Mouse (Mus musculus): ENCODE data around the gene Il4ra.

Gene Il4ra

DNA sequence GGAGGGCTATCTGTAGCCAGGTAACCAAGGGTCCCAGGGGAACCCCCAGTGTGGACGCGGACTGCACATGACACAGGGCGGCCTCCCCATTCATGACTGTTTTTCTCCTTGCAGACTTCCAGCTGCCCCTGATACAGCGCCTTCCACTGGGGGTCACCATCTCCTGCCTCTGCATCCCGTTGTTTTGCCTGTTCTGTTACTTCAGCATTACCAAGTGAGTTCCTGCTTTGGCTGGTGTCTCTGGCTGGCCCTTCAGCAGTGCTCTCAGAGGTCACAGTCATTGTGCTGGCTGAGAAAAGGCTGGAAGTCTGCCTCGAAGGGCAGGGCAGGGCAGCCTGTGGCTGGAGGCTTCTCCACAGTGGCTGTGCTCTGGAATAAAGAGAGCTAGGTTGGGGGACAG lies 20.8 kb downstream of the Il4ra start:
- no peak for DNase-seq (ENCODE audit: low spot score)

GRCm38 (mm10) chr7:125573849-125574248 lies 21.9 kb downstream of the Il4ra start:
- DNase-seq (ENCODE audit: low spot score): no peak

DNA sequence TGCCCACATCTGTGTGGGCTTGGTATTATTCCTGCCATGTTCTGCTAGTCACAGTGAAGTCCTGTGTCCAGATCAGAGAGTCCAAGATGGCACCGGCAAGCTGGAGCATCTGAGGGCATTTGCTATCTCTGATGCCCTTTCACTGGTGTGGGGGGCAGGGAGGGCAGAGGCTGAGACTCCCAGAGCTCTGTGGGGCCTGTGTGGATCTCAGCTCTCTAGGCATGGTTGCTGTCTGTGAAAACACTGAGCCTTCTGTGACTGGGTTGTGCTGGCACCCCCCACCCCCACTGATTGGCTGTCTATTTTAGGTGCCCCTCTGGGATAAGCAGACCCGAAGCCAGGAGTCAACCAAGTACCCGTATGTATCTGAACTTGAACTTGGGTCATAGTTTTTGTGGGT lies 22.9 kb downstream of the Il4ra start:
- no peak for DNase-seq (ENCODE audit: low spot score)

DNA sequence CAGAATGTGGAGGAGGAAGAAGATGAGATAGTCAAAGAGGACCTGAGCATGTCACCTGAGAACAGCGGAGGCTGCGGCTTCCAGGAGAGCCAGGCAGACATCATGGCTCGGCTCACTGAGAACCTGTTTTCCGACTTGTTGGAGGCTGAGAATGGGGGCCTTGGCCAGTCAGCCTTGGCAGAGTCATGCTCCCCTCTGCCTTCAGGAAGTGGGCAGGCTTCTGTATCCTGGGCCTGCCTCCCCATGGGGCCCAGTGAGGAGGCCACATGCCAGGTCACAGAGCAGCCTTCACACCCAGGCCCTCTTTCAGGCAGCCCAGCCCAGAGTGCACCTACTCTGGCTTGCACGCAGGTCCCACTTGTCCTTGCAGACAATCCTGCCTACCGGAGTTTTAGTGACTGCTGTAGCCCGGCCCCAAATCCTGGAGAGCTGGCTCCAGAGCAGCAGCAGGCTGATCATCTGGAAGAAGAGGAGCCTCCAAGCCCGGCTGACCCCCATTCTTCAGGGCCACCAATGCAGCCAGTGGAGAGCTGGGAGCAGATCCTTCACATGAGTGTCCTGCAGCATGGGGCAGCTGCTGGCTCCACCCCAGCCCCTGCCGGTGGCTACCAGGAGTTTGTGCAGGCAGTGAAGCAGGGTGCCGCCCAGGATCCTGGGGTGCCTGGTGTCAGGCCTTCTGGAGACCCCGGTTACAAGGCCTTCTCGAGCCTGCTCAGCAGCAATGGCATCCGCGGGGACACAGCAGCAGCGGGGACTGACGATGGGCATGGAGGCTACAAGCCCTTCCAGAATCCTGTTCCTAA lies 24.0 kb downstream of the Il4ra start:
- no peak for DNase-seq (ENCODE audit: low spot score)

DNA sequence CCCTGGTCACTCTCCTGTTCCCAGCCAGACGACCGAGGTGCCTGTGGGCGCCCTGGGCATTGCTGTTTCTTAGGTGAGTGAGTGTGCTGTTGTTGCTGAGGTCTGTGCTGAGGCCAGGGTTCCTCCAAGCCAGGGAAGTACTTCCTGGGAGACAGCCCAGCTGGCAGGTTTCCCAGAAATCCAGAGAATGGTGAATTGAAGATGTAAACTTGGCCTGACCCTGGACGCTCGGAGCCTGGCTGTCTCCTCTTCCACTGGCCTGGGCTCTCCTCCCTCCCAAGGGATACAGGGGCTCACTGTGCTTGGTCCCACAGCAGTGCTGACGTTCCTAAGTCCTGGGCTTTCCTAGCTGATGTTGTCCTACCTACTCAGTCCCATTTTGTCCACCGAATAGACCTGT lies 25.1 kb downstream of the Il4ra start:
- no peak for DNase-seq (ENCODE audit: low spot score)

DNA sequence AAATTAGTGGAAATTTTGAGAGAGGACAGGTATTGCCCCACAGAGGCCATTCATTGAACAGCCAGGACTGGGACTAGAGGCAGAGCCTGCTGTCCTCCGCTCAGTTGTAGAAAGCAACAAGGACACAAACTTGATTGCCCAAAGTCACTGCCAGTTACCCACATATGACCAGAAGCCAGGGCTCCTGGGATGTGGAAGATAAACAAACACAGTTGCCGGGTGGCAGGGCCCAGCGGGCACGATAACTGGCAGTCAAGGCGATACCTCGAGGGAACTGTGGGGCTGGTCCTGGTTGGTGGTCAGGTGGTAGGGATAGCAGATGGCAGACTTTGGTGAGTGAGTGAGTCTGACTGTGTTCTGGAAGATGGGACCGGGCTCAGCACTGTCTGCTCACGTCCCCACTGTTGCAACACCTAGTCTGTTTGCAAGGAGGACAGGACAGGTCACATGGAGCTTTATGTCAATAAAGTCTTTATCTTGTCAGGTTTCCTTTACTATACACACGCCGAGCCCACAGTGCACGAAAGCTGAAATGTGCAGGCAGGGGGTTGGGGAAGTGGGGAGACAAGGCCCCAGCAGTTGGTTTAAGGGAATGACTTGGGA lies 25.7 kb downstream of the Il4ra start:
- DNase-seq (ENCODE audit: low spot score): no peak

- DNase-seq (ENCODE audit: low spot score): no peak
These were observed 26.2 kb downstream of the Il4ra start for GRCm38 (mm10) chr7:125578106-125578505.

GRCm38 (mm10) chr7:125579545-125580219 lies 27.8 kb downstream of the Il4ra start:
- no peak for DNase-seq (ENCODE audit: low spot score)

DNA sequence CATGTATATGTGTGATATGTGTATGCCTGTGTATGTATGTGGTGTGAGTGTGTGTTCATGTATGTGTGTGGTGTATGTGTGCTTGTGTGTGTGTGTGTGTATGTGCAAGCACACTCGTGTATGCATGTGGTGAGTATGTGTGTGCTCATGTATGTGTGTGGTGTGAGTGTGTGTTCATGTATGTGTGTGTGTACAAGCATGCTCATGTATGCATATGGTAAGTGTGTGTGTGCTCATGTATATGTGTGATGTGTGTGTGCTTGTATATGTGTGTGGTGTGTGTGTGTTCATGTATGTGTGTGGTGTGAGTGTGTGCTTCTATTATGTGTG lies 28.3 kb downstream of the Il4ra start:
- no peak for DNase-seq (ENCODE audit: low spot score)

- no peak for DNase-seq (ENCODE audit: low spot score)
These were observed 28.9 kb downstream of the Il4ra start for GRCm38 (mm10) chr7:125580625-125581316.

GRCm38 (mm10) chr7:125581317-125581672 lies 29.4 kb downstream of the Il4ra start:
- DNase-seq (ENCODE audit: low spot score): peak; percentile 66

DNA sequence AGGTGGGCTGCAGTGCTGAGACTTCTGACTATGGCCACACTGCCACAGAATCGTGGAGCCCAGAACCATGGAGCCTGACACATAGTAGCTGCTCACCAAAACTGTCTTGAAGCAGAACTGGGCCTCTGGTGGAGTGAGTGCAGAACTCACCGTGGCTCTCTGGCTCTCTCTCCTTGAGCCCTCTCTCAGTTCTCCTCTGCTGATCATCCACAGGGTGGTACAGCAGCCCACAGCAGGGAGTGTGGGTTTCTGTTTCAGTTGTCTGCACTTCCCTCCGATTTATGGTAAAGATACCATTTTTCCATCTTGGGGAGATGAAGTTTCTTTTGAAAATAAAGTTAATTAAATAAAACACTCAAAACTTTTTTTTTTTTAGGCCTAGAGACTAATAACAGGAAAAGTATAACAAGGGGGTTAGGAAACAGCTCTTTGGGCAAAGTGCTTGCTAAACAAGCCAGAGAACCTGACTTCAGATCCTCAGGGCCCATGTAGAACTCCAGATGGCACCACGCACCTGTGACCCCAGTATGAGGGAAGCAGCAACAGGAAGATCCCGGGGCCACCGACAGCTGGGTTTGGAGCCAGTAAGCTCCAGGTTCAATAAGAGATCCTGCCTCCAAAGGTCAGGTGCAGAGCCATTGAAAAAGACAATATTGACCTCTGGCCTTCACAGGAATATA lies 31.5 kb downstream of the Il4ra start:
- DNase-seq (ENCODE audit: low spot score): no peak

DNA sequence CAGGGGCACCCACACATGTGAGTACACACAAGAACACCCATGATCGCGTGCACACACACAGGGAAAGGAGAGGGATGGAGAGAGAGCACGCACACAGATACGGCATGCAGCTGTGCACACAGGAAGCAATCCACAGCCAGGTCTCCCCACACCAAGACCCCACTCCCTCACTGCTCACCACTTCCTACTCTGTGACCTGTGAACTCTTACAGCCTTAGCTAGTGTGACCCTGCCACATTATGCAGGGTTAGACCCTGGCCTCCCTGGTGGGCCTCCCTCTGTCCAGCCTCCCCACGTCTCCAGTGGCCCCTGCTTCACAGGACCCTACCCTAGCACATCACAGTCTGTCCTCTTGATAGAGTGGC lies 32.1 kb downstream of the Il4ra start:
- no peak for DNase-seq (ENCODE audit: low spot score)

GRCm38 (mm10) chr7:125586355-125586754 lies 34.4 kb downstream of the Il4ra start:
- DNase-seq (ENCODE audit: low spot score): no peak

GRCm38 (mm10) chr7:125588721-125589120 lies 36.8 kb downstream of the Il4ra start:
- no peak for DNase-seq (ENCODE audit: low spot score)

- DNase-seq (ENCODE audit: low spot score): no peak
These were observed 38.0 kb downstream of the Il4ra start for GRCm38 (mm10) chr7:125589896-125590295.

DNA sequence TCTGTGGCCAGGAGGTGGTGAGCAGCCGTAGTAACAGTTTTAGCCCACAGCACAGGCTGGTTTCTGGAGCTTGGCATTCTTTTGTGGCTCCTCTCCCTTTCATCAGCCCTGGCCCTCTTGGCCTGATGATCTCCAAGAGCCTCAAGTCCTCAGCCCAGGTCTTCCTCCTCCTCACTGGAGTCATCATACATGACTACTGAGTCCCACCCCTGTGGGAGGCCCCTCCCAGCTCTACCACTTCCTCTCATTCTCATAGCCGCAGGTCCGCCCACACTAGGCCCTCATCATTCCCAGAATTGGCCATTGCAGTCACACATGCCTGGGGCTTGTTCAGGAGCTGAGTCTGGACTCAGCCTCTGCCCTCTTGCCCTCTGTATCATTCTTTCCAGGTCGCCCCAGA lies 41.9 kb downstream of the Il4ra start:
- DNase-seq (ENCODE audit: low spot score): no peak

DNA sequence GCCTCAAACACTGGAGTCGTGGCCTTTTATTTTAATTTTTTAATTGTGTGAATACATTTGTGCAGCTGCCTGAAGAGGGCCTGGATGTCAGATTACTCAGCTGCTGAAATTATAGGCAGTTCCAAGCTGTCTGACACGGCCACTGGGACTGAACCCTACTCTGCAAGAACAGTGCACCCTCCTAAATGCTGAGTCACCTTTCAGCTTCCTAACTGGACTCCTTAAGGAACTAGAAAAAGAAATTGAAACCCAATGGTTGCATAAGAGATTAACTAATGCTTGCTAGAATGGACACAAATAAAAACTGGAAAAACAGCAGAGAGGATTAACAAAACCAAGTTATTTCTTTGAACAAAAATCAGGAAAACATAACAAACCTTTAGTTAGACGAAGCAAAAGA lies 44.5 kb downstream of the Il4ra start:
- no peak for DNase-seq (ENCODE audit: low spot score)

- no peak for DNase-seq (ENCODE audit: low spot score)
These were observed 45.2 kb downstream of the Il4ra start for GRCm38 (mm10) chr7:125597083-125597482.

- no peak for DNase-seq (ENCODE audit: low spot score)
These were observed 45.8 kb downstream of the Il4ra start for GRCm38 (mm10) chr7:125597516-125598347.

DNA sequence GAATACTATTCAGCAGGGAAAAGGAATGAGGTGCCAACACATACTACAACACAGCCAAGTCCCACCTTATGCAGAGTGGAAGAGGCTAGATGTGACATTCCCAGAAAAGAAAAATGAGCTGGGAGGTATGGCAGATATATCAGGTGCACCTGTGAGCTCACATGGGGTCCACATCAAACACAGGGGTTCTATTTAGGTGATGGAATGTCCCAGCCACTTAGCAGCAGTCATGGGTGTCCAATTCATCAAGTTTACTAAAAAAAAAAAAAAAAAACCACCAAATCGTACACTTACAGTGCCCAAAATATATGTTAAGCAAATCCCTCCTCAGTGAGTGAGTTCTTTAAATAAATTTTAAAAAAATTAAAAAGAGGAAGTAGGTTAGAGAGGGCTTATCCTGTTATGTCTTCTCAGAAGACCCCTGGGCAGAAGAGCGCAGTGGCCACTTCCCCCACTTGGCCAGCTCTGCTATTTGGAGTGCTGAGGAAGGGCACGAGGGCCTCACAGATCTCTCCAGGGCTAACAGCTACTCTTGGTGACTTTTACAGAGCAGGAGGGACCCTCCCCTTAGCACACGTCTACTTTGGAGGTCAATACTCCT lies 47.6 kb downstream of the Il4ra start:
- no peak for DNase-seq (ENCODE audit: low spot score)

All from spleen, adult 12 weeks (tissue).